Mouse (Mus musculus): ENCODE results near the gene Ak4. TPM values are rescaled to one million over a fixed set of nuclear protein-coding genes. Genes with fewer than 3 reads are reported as not detected.
A peak's percentile ranks its signal among the peaks of the same experiment; 100 is the strongest.
"Not testable (repeated sequence)": the region's sequence is repeated elsewhere in the genome, so short reads cannot be mapped to it uniquely, and the experiment has no call there.

Ak4 gene
- polyA plus RNA-seq, 1 experiment from 2014 or later: 5.0 TPM

- no peak overlapping the region for H3K27ac ChIP-seq (replicated peaks; ENCODE audit: low read depth, low read length)
- H3K9me3 ChIP-seq (ENCODE audit: control insufficient read depth, low read length): no peaks in the 10 kb centered on the region
- H3K9ac ChIP-seq (ENCODE audit: low read depth, low read length): no peak overlapping the region
- 74% methylated on average over 7 of the region's 7 CpGs for WGBS
- H3K27me3 ChIP-seq (replicated peaks; ENCODE audit: control insufficient read depth, insufficient read depth, low read length): no peaks in the 10 kb centered on the region
- H3K4me3 ChIP-seq (ENCODE audit: low read depth, low read length): no peak overlapping the region
- H3K4me2 ChIP-seq (ENCODE audit: low read depth, low read length): no peak overlapping the region
- DNase-seq (ENCODE audit: low spot score) (no peak), ATAC-seq (ENCODE audit: low read depth) (no peak)
- H3K4me1 ChIP-seq (ENCODE audit: control insufficient read depth, insufficient read depth, low read length): peaks cover 10% of the 10 kb centered on the region
- no peaks in the 10 kb centered on the region for H3K36me3 ChIP-seq (ENCODE audit: control insufficient read depth, insufficient read depth, low read length)
Measured at GRCm38 (mm10) chr4:101443419-101443991, 24.4 kb downstream of the Ak4 start.

- no peak overlapping the region for H3K4me3 ChIP-seq (ENCODE audit: low read depth, low read length)
- no peak overlapping the region for H3K4me2 ChIP-seq (ENCODE audit: low read depth, low read length)
- H3K27ac ChIP-seq (replicated peaks; ENCODE audit: low read depth, low read length): no peak overlapping the region
- no peaks in the 10 kb centered on the region for H3K9me3 ChIP-seq (ENCODE audit: control insufficient read depth, low read length)
- 81% methylated on average over 4 of the region's 4 CpGs for WGBS
- no peak for ATAC-seq (ENCODE audit: low read depth)
- no peaks in the 10 kb centered on the region for H3K36me3 ChIP-seq (ENCODE audit: control insufficient read depth, insufficient read depth, low read length)
- no peaks in the 10 kb centered on the region for H3K4me1 ChIP-seq (ENCODE audit: control insufficient read depth, insufficient read depth, low read length)
- DNase-seq (ENCODE audit: low spot score): no peak
- H3K9ac ChIP-seq (ENCODE audit: low read depth, low read length): no peak overlapping the region
- H3K27me3 ChIP-seq (replicated peaks; ENCODE audit: control insufficient read depth, insufficient read depth, low read length): no peaks in the 10 kb centered on the region
Measured at GRCm38 (mm10) chr4:101445660-101446059, 26.6 kb downstream of the Ak4 start.

- H3K9me3 ChIP-seq (ENCODE audit: control insufficient read depth, low read length); H3K4me1 ChIP-seq (ENCODE audit: control insufficient read depth, insufficient read depth, low read length); H3K36me3 ChIP-seq (ENCODE audit: control insufficient read depth, insufficient read depth, low read length); H3K4me3 ChIP-seq (ENCODE audit: low read depth, low read length); H3K4me2 ChIP-seq (ENCODE audit: low read depth, low read length); H3K27ac ChIP-seq (replicated peaks; ENCODE audit: low read depth, low read length); H3K27me3 ChIP-seq (replicated peaks; ENCODE audit: control insufficient read depth, insufficient read depth, low read length); H3K9ac ChIP-seq (ENCODE audit: low read depth, low read length); DNase-seq (ENCODE audit: low spot score); ATAC-seq (ENCODE audit: low read depth): not testable (repeated sequence)
- 84% methylated on average over 9 of the region's 9 CpGs for WGBS
Measured at GRCm38 (mm10) chr4:101446606-101447005, 27.5 kb downstream of the Ak4 start.

- no peaks in the 10 kb centered on the region for H3K4me1 ChIP-seq (ENCODE audit: control insufficient read depth, insufficient read depth, low read length)
- no peaks in the 10 kb centered on the region for H3K9me3 ChIP-seq (ENCODE audit: control insufficient read depth, low read length)
- DNase-seq (ENCODE audit: low spot score) (no peak), ATAC-seq (ENCODE audit: low read depth) (no peak)
- H3K36me3 ChIP-seq (ENCODE audit: control insufficient read depth, insufficient read depth, low read length): no peaks in the 10 kb centered on the region
- no peak overlapping the region for H3K9ac ChIP-seq (ENCODE audit: low read depth, low read length)
- no peak overlapping the region for H3K4me3 ChIP-seq (ENCODE audit: low read depth, low read length)
- no peak overlapping the region for H3K27ac ChIP-seq (replicated peaks; ENCODE audit: low read depth, low read length)
- H3K4me2 ChIP-seq (ENCODE audit: low read depth, low read length): no peak overlapping the region
- 80% methylated on average over 8 of the region's 8 CpGs for WGBS
- H3K27me3 ChIP-seq (replicated peaks; ENCODE audit: control insufficient read depth, insufficient read depth, low read length): no peaks in the 10 kb centered on the region
Measured at GRCm38 (mm10) chr4:101448701-101449100, 29.6 kb downstream of the Ak4 start.

GRCm38 (mm10) chr4:101449344-101449743 is 30.3 kb downstream of the Ak4 start:
- no peak overlapping the region for H3K27ac ChIP-seq (replicated peaks; ENCODE audit: low read depth, low read length)

GRCm38 (mm10) chr4:101450150-101450780 is 31.2 kb downstream of the Ak4 start:
- H3K4me1 ChIP-seq (ENCODE audit: control insufficient read depth, insufficient read depth, low read length): no peaks in the 10 kb centered on the region
- WGBS: 77% methylated on average over 20 of the region's 20 CpGs
- no peak overlapping the region for H3K27ac ChIP-seq (replicated peaks; ENCODE audit: low read depth, low read length)
- H3K36me3 ChIP-seq (ENCODE audit: control insufficient read depth, insufficient read depth, low read length): no peaks in the 10 kb centered on the region
- no peak overlapping the region for H3K4me3 ChIP-seq (ENCODE audit: low read depth, low read length)
- H3K4me2 ChIP-seq (ENCODE audit: low read depth, low read length): no peak overlapping the region
- ATAC-seq (ENCODE audit: low read depth) (peak; percentile 67; the same call in 1 of the 2 replicates), DNase-seq (ENCODE audit: low spot score) (peak; percentile 77)
- no peaks in the 10 kb centered on the region for H3K27me3 ChIP-seq (replicated peaks; ENCODE audit: control insufficient read depth, insufficient read depth, low read length)
- no peaks in the 10 kb centered on the region for H3K9me3 ChIP-seq (ENCODE audit: control insufficient read depth, low read length)
- no peak overlapping the region for H3K9ac ChIP-seq (ENCODE audit: low read depth, low read length)

More at GRCm38 (mm10) chr4:101449344-101449743, 30.3 kb downstream of the Ak4 start:
- Histone ChIP-seq H3K36me3 (ENCODE audit: control insufficient read depth, insufficient read depth, low read length) (no peaks in the 10 kb centered on the region), H3K4me1 (ENCODE audit: control insufficient read depth, insufficient read depth, low read length) (no peaks in the 10 kb centered on the region), H3K27me3 (replicated peaks; ENCODE audit: control insufficient read depth, insufficient read depth, low read length) (no peaks in the 10 kb centered on the region), H3K4me2 (ENCODE audit: low read depth, low read length) (no peak overlapping the region), H3K4me3 (ENCODE audit: low read depth, low read length) (no peak overlapping the region), H3K9ac (ENCODE audit: low read depth, low read length) (no peak overlapping the region), H3K9me3 (ENCODE audit: control insufficient read depth, low read length) (no peaks in the 10 kb centered on the region)
- no peak for DNase-seq (ENCODE audit: low spot score)
- no peak for ATAC-seq (ENCODE audit: low read depth)
- 88% methylated on average over 7 of the region's 7 CpGs for WGBS

GRCm38 (mm10) chr4:101451089-101451488 is 32.0 kb downstream of the Ak4 start:
- Histone ChIP-seq H3K4me1 (ENCODE audit: control insufficient read depth, insufficient read depth, low read length) (no peaks in the 10 kb centered on the region), H3K27ac (replicated peaks; ENCODE audit: low read depth, low read length) (no peak overlapping the region; the same call in 1 of the 2 replicates), H3K36me3 (ENCODE audit: control insufficient read depth, insufficient read depth, low read length) (no peaks in the 10 kb centered on the region), H3K4me3 (ENCODE audit: low read depth, low read length) (no peak overlapping the region), H3K9me3 (ENCODE audit: control insufficient read depth, low read length) (no peaks in the 10 kb centered on the region), H3K4me2 (ENCODE audit: low read depth, low read length) (no peak overlapping the region), H3K9ac (ENCODE audit: low read depth, low read length) (no peak overlapping the region), H3K27me3 (replicated peaks; ENCODE audit: control insufficient read depth, insufficient read depth, low read length) (no peaks in the 10 kb centered on the region)
- ATAC-seq (ENCODE audit: low read depth) (no peak), DNase-seq (ENCODE audit: low spot score) (no peak)
- 95% methylated on average over 4 of the region's 4 CpGs for WGBS

- Histone ChIP-seq H3K9ac (ENCODE audit: low read depth, low read length) (no peak overlapping the region), H3K4me3 (ENCODE audit: low read depth, low read length) (no peak overlapping the region), H3K9me3 (ENCODE audit: control insufficient read depth, low read length) (no peaks in the 10 kb centered on the region), H3K4me1 (ENCODE audit: control insufficient read depth, insufficient read depth, low read length) (no peaks in the 10 kb centered on the region), H3K27ac (replicated peaks; ENCODE audit: low read depth, low read length) (no peak overlapping the region), H3K27me3 (replicated peaks; ENCODE audit: control insufficient read depth, insufficient read depth, low read length) (no peaks in the 10 kb centered on the region), H3K4me2 (ENCODE audit: low read depth, low read length) (no peak overlapping the region), H3K36me3 (ENCODE audit: control insufficient read depth, insufficient read depth, low read length) (no peaks in the 10 kb centered on the region)
- no peak for ATAC-seq (ENCODE audit: low read depth)
- WGBS: 90% methylated on average over 9 of the region's 9 CpGs
- DNase-seq (ENCODE audit: low spot score): no peak
Measured at GRCm38 (mm10) chr4:101452829-101453228, 33.8 kb downstream of the Ak4 start.

- Histone ChIP-seq H3K27ac (replicated peaks; ENCODE audit: low read depth, low read length) (no peak overlapping the region), H3K36me3 (ENCODE audit: control insufficient read depth, insufficient read depth, low read length) (peaks cover 6% of the 10 kb centered on the region; the same call in 1 of the 2 replicates), H3K9me3 (ENCODE audit: control insufficient read depth, low read length) (no peaks in the 10 kb centered on the region), H3K4me1 (ENCODE audit: control insufficient read depth, insufficient read depth, low read length) (no peaks in the 10 kb centered on the region), H3K9ac (ENCODE audit: low read depth, low read length) (no peak overlapping the region), H3K4me3 (ENCODE audit: low read depth, low read length) (no peak overlapping the region), H3K4me2 (ENCODE audit: low read depth, low read length) (no peak overlapping the region), H3K27me3 (replicated peaks; ENCODE audit: control insufficient read depth, insufficient read depth, low read length) (no peaks in the 10 kb centered on the region)
- WGBS: 84% methylated on average over 8 of the region's 8 CpGs
- DNase-seq (ENCODE audit: low spot score): no peak
- no peak for ATAC-seq (ENCODE audit: low read depth)
Measured at GRCm38 (mm10) chr4:101457176-101457575, 38.1 kb downstream of the Ak4 start.
